Comparison of ENCODE assay signal across 24 mouse cellular contexts in genomic region chr3:41200026-41200425, GRCm38 (mm10).
"Had no signal": no experiment of that assay in that cellular context is flagged by ENCODE, and none has a peak within 500 bp of the region (broad histone marks: within the 10 kb centered on the region; RNA-seq: fewer than 3 reads in every experiment).

No protein-coding gene starts in this region.

- H3K27ac ChIP-seq: gastrocnemius, adult 2 months; hindbrain, embryonic 13.5 days; hindbrain, embryonic 15.5 days; hindbrain, postnatal 0 days; kidney, embryonic 15.5 days; kidney, postnatal 0 days; limb, embryonic 13.5 days; limb, embryonic 15.5 days; liver, embryonic 13.5 days; liver, embryonic 15.5 days had no signal

- H3K4me2 ChIP-seq: heart, embryonic 12.5 days; hindbrain, embryonic 13.5 days; hindbrain, embryonic 15.5 days; kidney, embryonic 15.5 days; limb, embryonic 13.5 days; limb, embryonic 15.5 days; liver, embryonic 13.5 days; liver, embryonic 15.5 days had no signal

- H3K36me3 ChIP-seq: heart, embryonic 12.5 days; hindbrain, embryonic 13.5 days; hindbrain, embryonic 15.5 days; kidney, embryonic 15.5 days; limb, embryonic 13.5 days; limb, embryonic 15.5 days; liver, embryonic 13.5 days; liver, embryonic 15.5 days had no signal

- DNase-seq: gastrocnemius, adult 2 months; gastrocnemius, postnatal 14 days; gastrocnemius, postnatal 36 days; heart, adult 18-20 months; heart, postnatal 10 days; kidney, adult 11 months; kidney, adult 2 months; kidney, adult 9 months; kidney, postnatal 14 days; kidney, postnatal 36 days; layer of hippocampus, adult 9-11 months; layer of hippocampus, postnatal 36 days; left cerebral cortex, postnatal 4 days; liver, embryonic 13.5 days had no signal

- H3K27me3 ChIP-seq: heart, embryonic 12.5 days; hindbrain, embryonic 13.5 days; hindbrain, embryonic 15.5 days; kidney, embryonic 15.5 days; limb, embryonic 13.5 days; limb, embryonic 15.5 days; liver, embryonic 13.5 days; liver, embryonic 15.5 days had no signal

- H3K4me3 ChIP-seq: gastrocnemius, adult 2 months; heart, embryonic 12.5 days; hindbrain, embryonic 13.5 days; hindbrain, embryonic 15.5 days; kidney, embryonic 15.5 days; limb, embryonic 13.5 days; limb, embryonic 15.5 days; liver, embryonic 13.5 days; liver, embryonic 15.5 days had no signal

- ATAC-seq: hindbrain, postnatal 0 days; intestine, embryonic 16.5 days had no signal

- H3K9me3 ChIP-seq: heart, embryonic 12.5 days; hindbrain, embryonic 13.5 days; hindbrain, embryonic 15.5 days; kidney, embryonic 15.5 days; limb, embryonic 13.5 days; limb, embryonic 15.5 days; liver, embryonic 13.5 days; liver, embryonic 15.5 days had no signal

- H3K9ac ChIP-seq: heart, embryonic 12.5 days; hindbrain, embryonic 13.5 days; hindbrain, embryonic 15.5 days; kidney, embryonic 15.5 days; limb, embryonic 13.5 days; limb, embryonic 15.5 days; liver, embryonic 13.5 days; liver, embryonic 15.5 days had no signal

- H3K4me1 ChIP-seq: liver, embryonic 13.5 days; liver, embryonic 15.5 days had no signal
